Mouse (Mus musculus): Measurements from ENCODE around the gene 1700017N19Rik.
"Not testable (repeated sequence)": the region's sequence is repeated elsewhere in the genome, so short reads cannot be mapped to it uniquely, and the experiment has no call there.

Gene 1700017N19Rik

DNA sequence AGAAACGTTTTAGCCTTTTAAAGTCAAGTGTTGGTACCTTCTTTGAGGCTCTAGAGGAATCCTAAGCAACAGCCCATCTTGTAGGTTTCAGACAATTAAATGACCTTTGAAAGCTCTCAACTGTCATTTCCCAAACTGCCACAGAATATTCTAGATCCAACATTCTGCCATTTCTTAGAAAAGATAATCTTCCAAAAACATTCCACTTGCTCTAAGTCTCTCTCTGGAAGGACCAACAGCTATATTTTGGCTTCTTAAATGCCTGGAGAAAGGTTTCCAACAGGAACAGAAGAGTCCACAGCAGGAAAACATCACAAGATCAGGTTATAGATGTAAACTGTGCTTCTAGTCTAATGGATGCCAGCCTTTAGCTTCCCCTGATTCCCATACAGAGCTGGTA lies at the start of gene 1700017N19Rik, which contains the start of gene 4930430F08Rik:
TSS of gene 1700017N19Rik (plus strand) at position 162 of the 400 bp plus-strand sequence.
TSS of gene 4930430F08Rik (minus strand) at position 101 of the 400 bp plus-strand sequence.
- DNase-seq (ENCODE audit: low read depth, low spot score): no peak

DNA sequence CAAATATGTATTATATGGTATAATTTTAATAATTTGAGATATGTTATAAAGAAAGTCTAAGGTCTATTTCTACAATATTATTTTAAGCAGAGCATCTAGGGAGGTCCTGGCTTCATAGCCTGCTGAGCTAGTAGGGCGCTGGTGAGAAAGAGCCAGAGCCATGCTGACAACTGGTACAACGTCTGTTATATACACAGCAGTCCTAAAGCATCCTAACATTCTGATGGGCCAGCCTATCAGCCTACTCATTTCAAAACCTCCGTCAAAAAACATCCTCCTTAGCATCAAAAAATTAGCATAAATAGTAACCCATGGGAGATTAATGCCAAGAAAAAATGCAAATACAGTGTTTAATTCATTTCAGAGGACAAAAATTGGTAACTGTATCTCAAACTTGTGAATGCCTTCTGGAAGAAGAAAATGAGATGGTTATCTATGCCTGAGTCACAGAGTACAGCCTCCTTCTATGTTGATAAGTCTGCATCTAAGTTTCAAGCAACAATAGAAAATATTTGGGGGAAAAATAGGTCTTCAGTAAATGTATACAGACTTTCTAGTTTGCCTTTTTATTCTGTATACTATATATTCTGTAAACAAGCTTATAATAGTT lies 33.6 kb upstream of the 1700017N19Rik start:
- DNase-seq (ENCODE audit: low read depth, low spot score): peak; percentile 4

DNA sequence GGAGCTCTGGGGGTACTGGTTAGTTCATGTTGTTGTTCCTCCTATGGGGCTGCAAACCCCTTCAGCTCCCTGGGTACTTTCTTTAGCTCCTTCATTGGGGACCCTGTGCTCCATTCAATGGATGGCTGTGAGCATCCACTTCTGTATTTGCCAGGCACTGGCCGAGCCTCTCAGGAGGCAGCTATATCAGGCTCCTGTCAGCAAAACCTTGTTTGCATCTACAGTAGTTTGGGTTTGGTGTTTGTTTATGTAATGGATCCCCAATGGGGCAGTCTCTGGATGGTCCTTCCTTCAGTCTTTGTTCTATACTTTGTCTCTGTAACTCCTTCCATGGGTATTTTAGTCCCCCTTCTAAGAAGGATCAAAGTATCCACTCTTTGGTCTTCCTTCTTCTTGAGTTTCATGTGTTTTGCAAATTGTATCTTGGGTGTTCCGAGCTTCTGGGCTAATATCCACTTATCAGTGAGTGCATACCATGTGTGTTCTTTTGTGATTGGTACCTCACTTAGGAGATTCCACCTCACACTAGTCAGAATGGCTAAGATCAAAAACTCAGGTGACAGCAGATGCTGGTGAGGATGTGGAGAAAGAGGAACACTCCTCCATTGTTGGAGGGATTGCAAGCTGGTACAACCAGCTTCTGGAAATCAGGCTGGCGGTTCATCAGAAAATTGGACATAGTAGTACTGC lies 29.9 kb upstream of the 1700017N19Rik start:
- DNase-seq (ENCODE audit: low read depth, low spot score): not testable (repeated sequence)

DNA sequence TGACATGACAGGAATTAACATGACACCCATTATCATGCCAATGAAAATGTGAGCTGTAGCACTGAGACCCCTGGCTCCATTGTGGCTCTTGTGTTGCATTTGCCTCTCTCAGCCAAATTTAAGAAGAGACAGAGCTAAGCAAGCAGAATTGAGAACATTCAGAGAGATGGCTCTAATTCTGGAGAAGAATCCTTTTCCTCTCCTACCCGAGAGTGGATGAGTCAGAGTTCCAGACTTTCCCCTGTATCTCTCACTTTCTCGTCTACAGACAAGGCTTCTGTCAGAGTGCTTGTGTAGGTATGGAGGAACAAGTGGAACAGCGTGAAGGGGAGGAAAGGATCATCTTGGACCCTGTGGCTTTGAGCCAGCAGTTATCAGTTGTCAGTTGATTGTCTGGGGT lies 26.2 kb upstream of the 1700017N19Rik start:
- peak; percentile 10 for DNase-seq (ENCODE audit: low read depth, low spot score)

DNA sequence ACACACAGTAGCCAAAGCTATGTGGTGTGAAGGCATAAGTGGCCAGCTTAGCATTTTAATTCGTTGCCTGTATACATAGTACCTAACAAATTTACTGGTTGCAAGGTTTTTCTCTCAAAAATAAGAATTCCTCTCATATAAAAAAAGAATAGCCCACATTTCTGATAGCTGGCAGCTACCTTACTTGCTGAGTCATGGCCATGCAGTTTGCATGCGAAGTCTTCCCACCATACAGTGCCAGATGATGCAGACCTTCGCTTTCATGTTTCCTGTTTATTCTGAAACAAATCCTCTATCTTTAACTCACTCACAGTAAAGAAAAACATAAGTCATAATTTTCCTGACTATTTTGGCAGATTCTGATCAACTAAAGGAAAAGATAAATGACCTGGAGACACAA lies 18.6 kb upstream of the 1700017N19Rik start:
- DNase-seq (ENCODE audit: low read depth, low spot score): peak; percentile 6

DNA sequence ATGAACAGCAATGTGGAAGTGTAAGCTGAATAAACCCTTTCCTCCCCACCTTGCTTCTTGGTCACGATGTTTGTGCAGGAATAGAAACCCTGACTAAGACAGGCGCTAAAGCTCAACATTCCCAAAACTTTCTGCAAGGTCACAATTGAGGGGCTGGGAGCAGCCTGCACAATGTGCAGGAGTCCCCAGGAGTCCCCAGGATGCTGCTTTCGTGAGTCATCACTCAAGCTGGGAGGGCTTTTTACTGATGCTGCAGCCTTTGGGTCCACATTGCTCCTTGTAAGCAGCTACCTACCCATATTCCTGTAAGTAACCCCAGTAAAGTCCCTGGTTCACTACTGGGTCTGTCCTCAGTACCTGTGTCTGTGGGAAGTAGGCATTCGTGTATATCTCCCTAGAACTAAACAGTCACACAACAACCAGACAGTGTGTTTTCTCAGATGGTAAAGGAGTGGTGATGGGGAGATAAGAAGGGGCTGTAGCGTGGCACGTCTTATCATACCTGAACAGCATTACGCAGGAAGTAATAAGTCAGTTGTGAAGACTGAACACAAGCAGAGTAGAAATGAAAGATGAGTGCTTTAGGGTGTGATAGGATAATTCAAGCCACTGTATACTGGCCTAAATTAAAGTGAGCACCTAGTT lies 15.7 kb upstream of the 1700017N19Rik start:
- no peak for DNase-seq (ENCODE audit: low read depth, low spot score)

DNA sequence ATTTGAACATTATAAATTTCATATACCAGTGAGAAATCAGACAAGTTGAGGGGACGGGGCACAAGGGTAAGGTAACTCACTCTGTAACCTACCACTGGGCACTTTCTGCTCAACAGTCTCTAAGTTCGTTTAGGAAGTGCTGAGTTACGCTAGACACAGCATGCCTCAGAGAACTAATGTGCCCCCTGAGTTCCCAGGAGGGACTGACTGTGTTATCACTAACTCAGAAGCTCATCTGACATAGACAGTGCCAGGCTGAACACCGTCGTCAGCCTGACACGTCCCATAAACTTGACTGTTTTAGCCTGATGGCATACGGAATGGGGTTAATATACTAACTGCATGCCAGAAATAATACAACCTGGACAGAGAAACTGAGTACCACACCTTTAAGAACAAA lies 15.0 kb upstream of the 1700017N19Rik start:
- no peak for DNase-seq (ENCODE audit: low read depth, low spot score)

DNA sequence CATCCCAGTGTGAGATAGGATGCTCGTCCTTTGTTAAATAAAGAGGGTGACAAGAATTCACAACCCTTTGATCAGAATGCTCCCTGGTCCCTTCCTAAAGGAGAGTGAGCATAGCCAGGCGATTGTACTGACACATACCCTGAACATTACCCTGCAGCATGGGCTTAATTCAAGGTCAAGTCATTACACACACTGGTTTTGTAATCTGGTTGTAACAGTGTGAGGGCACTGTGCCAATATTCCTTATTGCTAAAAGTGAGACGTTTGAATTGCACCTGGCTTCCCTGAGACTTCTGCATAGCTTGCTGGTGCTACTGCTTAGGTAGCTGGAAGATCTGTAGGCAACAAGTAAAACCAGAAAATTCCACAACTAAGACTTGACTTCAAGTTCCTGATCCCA lies 6.1 kb upstream of the 1700017N19Rik start:
- DNase-seq (ENCODE audit: low read depth, low spot score): no peak

DNA sequence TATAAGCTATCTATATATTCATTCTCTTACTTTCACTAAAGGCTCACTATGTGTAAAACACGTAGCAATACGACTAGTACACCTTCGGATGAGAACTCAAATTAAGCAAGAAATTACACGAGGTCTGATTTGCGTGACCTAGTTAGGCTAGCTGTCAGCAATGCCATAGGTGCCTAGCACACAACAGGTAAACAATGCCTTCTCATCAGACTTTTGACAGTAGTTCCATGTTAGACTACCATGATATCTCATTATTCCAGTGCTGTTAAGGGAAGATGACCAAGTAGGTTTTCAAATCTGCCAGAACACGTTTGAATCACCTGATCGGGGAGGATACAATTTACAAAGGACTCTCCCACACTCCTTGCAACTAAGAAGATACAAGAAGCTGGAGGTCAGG lies 1.8 kb upstream of the 1700017N19Rik start:
- DNase-seq (ENCODE audit: low read depth, low spot score): peak; percentile 4

DNA sequence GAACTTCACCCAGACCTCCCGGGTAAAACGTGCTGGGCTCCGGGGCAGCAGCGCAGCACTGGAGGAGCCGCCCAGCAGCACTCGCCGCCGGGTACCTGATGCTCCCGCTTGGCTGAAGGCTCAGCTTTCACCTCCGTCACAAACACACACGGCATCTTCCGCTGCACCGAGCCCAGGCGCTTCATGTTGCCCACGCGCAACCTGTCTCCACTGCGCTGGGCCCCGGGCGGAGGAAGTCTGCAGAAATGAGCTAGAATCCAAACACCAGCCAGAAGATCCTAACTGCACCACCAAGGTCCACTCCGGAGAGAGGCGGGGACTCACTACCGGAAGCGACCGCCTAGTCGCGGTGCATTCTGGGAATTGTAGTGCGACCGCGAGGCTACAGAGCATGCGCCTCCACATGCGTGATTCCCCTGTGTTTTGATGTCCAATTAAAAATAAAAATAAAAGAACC lies 1.3 kb upstream of the 1700017N19Rik start:
- peak; percentile 89 for DNase-seq (ENCODE audit: low read depth, low spot score)

DNA sequence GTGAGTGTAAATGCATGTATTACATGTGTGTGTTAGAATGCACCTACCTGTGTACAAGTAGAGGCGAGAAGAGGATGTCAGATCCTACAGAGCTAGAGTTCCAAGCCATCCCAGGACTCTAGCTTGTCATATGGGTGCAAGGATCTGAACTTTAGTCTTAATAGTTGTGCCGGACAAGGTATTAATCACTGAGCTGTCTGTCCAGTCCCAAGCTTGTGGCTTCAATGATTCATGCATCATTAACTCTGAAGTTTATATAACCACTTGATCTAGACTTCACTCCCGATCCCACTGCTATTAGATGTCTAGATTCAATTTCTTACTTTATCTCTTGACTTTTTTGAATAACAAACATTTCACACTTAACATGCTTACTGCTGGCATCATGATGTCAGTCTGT lies 8.1 kb downstream of the 1700017N19Rik start:
- DNase-seq (ENCODE audit: low read depth, low spot score): no peak

DNA sequence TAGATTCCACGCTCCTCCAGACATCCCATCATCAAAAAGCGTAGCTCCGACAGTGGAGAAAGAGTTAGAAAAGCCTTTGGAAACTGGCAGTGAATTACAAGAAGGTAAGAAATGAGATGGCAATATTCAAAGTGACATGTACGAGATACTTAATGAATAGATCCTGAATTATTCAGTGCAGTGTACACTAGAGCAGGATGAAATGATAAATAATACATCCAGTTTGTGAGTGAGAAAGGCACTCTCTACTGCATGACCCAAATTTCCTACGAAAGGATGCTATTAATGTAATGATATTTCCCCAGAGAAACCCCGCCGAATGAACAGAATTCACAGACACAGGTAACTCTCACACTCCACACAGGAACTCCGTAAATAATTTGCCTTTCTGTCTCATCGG lies 13.2 kb downstream of the 1700017N19Rik start:
- DNase-seq (ENCODE audit: low read depth, low spot score): no peak

DNA sequence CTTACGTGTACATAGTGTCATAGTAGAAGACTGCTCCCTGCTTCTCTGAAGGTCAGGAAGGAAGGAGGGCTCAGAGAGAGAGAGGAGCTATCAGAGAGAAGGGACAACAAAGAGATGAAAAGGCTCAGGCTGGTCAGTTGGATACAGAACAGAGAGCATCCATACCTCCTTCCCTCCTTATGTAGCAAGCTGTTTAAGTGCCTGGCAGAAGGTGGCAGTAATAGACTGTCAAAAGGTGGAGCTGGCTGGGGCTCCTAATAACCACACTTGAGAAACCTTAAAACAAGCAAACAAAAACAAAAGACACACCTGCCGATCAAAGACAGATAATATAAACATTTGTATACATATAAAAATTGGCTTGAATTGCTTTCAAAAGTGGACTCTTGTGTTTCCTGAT lies 14.0 kb downstream of the 1700017N19Rik start:
- DNase-seq (ENCODE audit: low read depth, low spot score): peak; percentile 11

DNA sequence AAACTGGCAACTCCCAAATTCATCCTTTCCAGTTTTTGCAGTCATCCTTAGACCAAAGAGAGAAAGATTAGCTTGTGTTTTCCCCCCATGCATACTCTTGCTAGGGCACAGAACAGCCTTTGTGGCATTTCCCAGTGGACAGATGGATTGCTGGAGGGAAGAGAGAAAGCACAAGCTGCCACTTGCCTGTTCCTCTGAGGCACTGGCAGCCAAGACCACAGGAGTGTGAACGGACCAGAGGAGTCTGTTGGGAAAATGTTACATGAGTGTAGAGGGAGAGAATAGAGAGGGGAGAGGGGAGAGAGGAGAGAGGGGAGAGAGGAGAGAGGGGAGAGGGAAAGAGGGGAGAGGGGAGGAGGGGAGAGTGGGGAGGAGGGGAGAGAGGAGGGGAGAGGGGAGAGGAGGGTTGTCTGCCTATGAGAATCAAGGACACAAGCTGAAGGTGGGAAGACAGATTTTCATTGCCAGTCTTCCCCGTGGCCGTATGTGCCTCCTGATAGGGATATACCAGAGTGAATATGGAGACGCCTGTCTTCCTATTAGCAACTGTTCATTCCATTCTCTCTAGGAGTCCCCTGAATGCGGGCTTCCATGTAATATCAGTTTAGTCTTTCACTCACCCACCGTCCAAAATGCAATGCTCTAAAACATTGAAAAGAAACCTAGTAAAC lies 27.1 kb downstream of the 1700017N19Rik start:
- DNase-seq (ENCODE audit: low read depth, low spot score): no peak

DNA sequence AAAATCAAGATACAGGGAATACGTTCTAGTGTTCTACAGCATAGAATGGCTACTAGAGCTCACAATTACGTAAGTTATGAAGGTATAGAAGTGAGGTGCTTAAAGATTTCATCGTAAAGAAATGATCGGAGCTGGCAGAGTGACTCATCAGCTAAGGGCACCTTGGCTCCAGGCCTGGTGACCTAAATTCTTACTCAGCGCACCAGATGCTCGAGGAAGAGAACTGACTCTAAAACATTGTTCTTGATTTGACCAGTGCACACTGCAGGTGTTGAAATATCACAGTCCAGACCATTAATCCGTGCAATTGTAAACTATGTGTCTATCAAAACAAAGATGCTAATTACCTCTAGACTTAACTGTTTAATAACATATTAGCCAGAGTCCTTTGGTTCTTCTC lies 29.2 kb downstream of the 1700017N19Rik start:
- DNase-seq (ENCODE audit: low read depth, low spot score): no peak

DNA sequence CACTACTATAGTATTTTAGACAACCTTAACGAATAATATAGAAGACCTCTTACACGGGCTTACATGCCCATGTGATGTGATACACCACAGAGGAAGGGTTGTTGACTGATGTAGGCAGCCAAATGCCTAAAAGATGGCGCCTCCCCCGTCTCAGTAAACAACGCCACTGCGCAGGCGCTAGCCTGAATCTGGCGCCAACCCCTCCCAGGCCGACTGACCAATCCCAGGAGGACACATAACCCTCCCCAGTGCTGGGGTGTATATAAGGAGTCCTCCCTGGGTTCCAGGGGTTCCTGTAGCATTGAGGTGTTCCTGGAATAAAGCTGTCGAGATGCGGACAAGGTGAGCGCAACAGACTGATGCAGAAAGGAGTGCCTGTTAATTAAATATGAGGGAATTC lies 29.8 kb downstream of the 1700017N19Rik start:
- DNase-seq (ENCODE audit: low read depth, low spot score): no peak

DNA sequence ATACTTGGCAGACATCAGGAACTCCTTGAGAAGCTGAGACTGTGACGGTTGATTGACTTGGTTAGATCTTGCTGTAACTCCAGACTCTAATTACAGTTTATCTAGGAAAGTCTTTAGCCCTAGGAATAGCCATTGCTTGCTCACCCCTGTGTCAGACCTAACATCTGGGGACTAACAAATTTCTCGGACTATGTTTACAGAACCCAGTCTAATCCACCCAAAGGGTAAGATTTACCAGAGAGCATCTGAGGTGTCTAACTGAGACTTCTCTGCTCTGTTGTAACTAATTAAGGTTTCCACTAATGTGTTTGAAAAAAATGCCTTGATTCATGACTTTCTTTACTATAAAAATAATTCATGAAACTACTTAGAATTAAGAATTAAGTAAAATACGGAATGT lies 32.2 kb downstream of the 1700017N19Rik start:
- DNase-seq (ENCODE audit: low read depth, low spot score): no peak

DNA sequence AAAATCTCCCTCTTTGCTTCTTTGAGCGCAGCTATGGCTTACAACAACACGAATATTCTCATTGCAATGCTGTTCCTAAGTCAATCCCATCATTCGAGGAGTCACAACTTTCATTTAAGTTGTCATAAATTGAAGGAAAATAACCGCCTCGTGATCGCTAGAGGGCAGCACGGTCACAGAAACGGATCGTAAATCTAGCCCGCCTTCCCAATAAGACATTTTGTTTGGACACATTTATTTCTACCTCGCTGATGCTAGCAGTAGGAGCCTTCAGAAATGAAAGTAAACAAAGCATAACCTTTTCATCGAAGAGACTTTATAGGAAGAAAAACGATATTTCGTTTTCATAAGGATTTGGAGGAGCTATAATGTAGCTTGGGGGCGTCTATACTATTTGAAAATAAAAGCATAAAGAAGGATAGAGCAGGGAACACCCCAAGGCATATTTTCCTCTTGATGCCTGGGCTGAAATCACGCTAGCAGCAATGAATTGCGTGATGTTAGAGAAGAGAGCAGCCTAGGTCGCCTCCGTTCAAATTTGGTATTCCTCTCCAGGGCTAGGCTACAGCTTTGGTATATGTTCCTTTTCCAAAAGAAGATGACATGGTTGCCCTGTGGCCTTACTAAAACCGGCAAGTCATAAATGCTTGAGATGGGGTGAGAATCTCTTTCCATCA lies 39.6 kb downstream of the 1700017N19Rik start:
- peak; percentile 74 for DNase-seq (ENCODE audit: low read depth, low spot score)

DNA sequence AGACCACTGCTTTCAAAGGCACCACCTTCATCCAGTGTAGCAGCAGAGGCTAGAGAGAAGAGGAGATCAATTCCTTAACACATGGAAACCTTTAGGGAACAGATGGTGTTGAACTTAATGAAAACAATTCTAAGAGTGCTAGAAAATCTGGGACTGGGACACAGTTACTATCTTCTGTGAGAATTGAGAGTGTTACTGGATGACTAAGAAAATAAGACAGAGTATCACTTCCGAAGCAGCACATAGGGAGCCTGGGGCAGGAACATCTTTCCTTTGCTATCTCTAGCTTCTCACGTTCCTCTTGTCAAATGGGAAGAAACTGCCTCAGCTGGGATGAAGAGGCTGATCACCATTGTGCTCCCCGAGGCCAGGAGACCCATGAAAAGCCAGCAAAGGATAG lies 52.6 kb downstream of the 1700017N19Rik start:
- DNase-seq (ENCODE audit: low read depth, low spot score): peak; percentile 49

DNA sequence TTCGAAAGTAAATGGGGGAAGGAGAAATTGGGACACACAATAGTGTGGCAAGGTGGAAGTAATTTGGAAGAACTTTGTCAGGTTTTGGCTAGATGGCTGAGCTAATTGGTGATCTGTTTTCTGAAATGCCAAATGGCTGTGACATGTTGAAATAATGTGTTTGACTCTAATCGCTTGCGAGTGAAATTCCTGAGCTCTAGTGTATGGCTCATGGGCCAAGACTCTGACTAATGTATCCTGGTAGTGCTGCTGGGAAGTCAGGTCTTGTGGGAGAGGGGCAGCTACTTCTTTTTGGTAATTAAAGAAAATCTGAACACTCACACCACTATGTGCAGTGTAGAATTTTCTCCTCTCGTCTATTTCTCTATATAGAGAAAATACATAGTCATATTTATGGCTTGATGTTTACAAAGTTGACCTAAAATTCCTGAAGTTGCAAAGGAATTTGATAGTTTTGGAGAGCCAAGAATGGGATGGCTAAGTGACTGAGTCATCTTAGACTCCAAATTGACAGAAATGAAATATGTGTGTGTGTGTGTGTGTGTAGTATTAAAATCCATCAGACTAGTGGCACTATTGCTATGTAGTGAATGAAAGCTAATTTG lies 55.1 kb downstream of the 1700017N19Rik start:
- DNase-seq (ENCODE audit: low read depth, low spot score): no peak

DNA sequence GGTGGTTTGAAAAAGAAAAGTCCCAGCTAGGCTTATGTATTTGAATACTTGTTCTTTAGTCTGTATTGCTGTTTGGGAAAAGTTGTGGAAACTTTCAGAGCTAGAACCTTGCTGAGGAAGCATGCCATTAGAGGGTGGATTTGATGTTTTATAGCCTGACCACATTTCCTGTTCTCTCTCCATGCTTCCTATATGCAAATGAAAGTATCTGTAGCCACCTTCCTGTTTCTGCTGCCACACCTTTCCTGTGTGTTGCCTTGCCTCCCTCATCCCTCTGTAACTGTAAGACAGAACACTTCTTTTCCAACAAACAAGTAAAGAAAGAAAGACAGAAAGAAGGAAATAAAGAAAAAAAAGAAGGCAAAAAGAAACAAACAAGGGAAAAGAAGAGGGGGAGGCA lies 63.9 kb downstream of the 1700017N19Rik start:
- DNase-seq (ENCODE audit: low read depth, low spot score): no peak
